Mouse (Mus musculus): ENCODE data around the gene Pik3r3. TPM values are rescaled to one million over a fixed set of nuclear protein-coding genes. Genes with fewer than 3 reads are reported as not detected.
A peak's percentile ranks its signal among the peaks of the same experiment; 100 is the strongest.
"Not testable (repeated sequence)": the region's sequence is repeated elsewhere in the genome, so short reads cannot be mapped to it uniquely, and the experiment has no call there.

Pik3r3 gene
- polyA plus RNA-seq, 1 experiment from 2014 or later: 55.5 TPM

- WGBS: 67% methylated on average over 4 of the region's 4 CpGs
- no peak overlapping the region for H3K4me2 ChIP-seq
- no peak overlapping the region for H3K4me3 ChIP-seq
- ATAC-seq (ENCODE audit: low FRiP score, low read depth): no peak
- no peaks in the 10 kb centered on the region for H3K27me3 ChIP-seq
- H3K9me3 ChIP-seq: no peaks in the 10 kb centered on the region
- H3K9ac ChIP-seq: no peak overlapping the region
- no peak overlapping the region for H3K27ac ChIP-seq (replicated peaks)
- H3K4me1 ChIP-seq (replicated peaks): no peaks in the 10 kb centered on the region
- no peaks in the 10 kb centered on the region for H3K36me3 ChIP-seq
Observed at GRCm38 (mm10) chr4:116192286-116192835, 29.1 kb upstream of the Pik3r3 start.

- H3K4me3 ChIP-seq: no peak overlapping the region
- no peaks in the 10 kb centered on the region for H3K9me3 ChIP-seq
- no peaks in the 10 kb centered on the region for H3K27me3 ChIP-seq
- no peak overlapping the region for H3K27ac ChIP-seq (replicated peaks)
- no peaks in the 10 kb centered on the region for H3K36me3 ChIP-seq
- H3K4me2 ChIP-seq: no peak overlapping the region
- no peak for ATAC-seq (ENCODE audit: low FRiP score, low read depth)
- 77% methylated on average over 9 of the region's 9 CpGs for WGBS
- no peaks in the 10 kb centered on the region for H3K4me1 ChIP-seq (replicated peaks)
- H3K9ac ChIP-seq: no peak overlapping the region
Observed at GRCm38 (mm10) chr4:116193583-116194383, 27.6 kb upstream of the Pik3r3 start.

GRCm38 (mm10) chr4:116198422-116198821, 23.0 kb upstream of the Pik3r3 start:
- H3K27me3 ChIP-seq: no peaks in the 10 kb centered on the region
- H3K27ac ChIP-seq (replicated peaks): no peak overlapping the region
- H3K9me3 ChIP-seq: no peaks in the 10 kb centered on the region
- no peak for ATAC-seq (ENCODE audit: low FRiP score, low read depth)
- H3K4me2 ChIP-seq: no peak overlapping the region
- H3K4me1 ChIP-seq (replicated peaks): no peaks in the 10 kb centered on the region
- no peak overlapping the region for H3K9ac ChIP-seq
- no peak overlapping the region for H3K4me3 ChIP-seq
- no peaks in the 10 kb centered on the region for H3K36me3 ChIP-seq
- 78% methylated on average over 2 of the region's 2 CpGs for WGBS

GRCm38 (mm10) chr4:116204422-116204821, 17.0 kb upstream of the Pik3r3 start:
- WGBS: 68% methylated on average over 3 of the region's 3 CpGs
- Histone ChIP-seq H3K9ac (no peak overlapping the region), H3K36me3 (no peaks in the 10 kb centered on the region), H3K27ac (replicated peaks) (no peak overlapping the region), H3K27me3 (no peaks in the 10 kb centered on the region), H3K9me3 (no peaks in the 10 kb centered on the region), H3K4me2 (no peak overlapping the region), H3K4me3 (no peak overlapping the region), H3K4me1 (replicated peaks) (no peaks in the 10 kb centered on the region)
- no peak for ATAC-seq (ENCODE audit: low FRiP score, low read depth)

GRCm38 (mm10) chr4:116206531-116206930, 14.9 kb upstream of the Pik3r3 start:
- Histone ChIP-seq H3K27ac (replicated peaks) (no peak overlapping the region), H3K4me1 (replicated peaks) (no peaks in the 10 kb centered on the region), H3K27me3 (no peaks in the 10 kb centered on the region), H3K4me2 (no peak overlapping the region), H3K36me3 (no peaks in the 10 kb centered on the region), H3K9ac (no peak overlapping the region), H3K9me3 (no peaks in the 10 kb centered on the region), H3K4me3 (no peak overlapping the region)
- 83% methylated on average over 4 of the region's 4 CpGs for WGBS
- no peak for ATAC-seq (ENCODE audit: low FRiP score, low read depth)

GRCm38 (mm10) chr4:116208891-116209290, 12.5 kb upstream of the Pik3r3 start:
- no peak overlapping the region for H3K4me3 ChIP-seq
- no peak overlapping the region for H3K27ac ChIP-seq (replicated peaks)
- 84% methylated on average over 1 of the region's 1 CpGs for WGBS
- H3K36me3 ChIP-seq: no peaks in the 10 kb centered on the region
- no peaks in the 10 kb centered on the region for H3K4me1 ChIP-seq (replicated peaks)
- H3K27me3 ChIP-seq: no peaks in the 10 kb centered on the region
- no peaks in the 10 kb centered on the region for H3K9me3 ChIP-seq
- H3K9ac ChIP-seq: no peak overlapping the region
- no peak for ATAC-seq (ENCODE audit: low FRiP score, low read depth)
- H3K4me2 ChIP-seq: no peak overlapping the region

GRCm38 (mm10) chr4:116215895-116216605, 5.4 kb upstream of the Pik3r3 start:
- Histone ChIP-seq H3K27ac (replicated peaks) (no peak overlapping the region), H3K4me1 (replicated peaks) (peaks cover 5% of the 10 kb centered on the region), H3K9ac (no peak overlapping the region), H3K9me3 (no peaks in the 10 kb centered on the region), H3K27me3 (no peaks in the 10 kb centered on the region), H3K36me3 (no peaks in the 10 kb centered on the region), H3K4me2 (no peak overlapping the region), H3K4me3 (no peak overlapping the region)
- ATAC-seq (ENCODE audit: low FRiP score, low read depth): no peak
- 90% methylated on average over 2 of the region's 2 CpGs for WGBS

GRCm38 (mm10) chr4:116217046-116217445, 4.4 kb upstream of the Pik3r3 start:
- no peaks in the 10 kb centered on the region for H3K27me3 ChIP-seq
- no peak for ATAC-seq (ENCODE audit: low FRiP score, low read depth)

GRCm38 (mm10) chr4:116217661-116218060, 3.8 kb upstream of the Pik3r3 start:
- not testable (repeated sequence) for H3K27ac ChIP-seq (replicated peaks); H3K36me3 ChIP-seq; H3K27me3 ChIP-seq; H3K9me3 ChIP-seq; H3K9ac ChIP-seq; ATAC-seq (ENCODE audit: low FRiP score, low read depth); H3K4me2 ChIP-seq; H3K4me3 ChIP-seq; H3K4me1 ChIP-seq (replicated peaks)
- WGBS: 85% methylated on average over 1 of the region's 1 CpGs

More at GRCm38 (mm10) chr4:116217046-116217445, 4.4 kb upstream of the Pik3r3 start:
- Histone ChIP-seq H3K36me3 (no peaks in the 10 kb centered on the region), H3K27ac (replicated peaks) (no peak overlapping the region), H3K9me3 (no peaks in the 10 kb centered on the region), H3K4me3 (no peak overlapping the region), H3K9ac (no peak overlapping the region), H3K4me2 (no peak overlapping the region), H3K4me1 (replicated peaks) (peaks cover 5% of the 10 kb centered on the region)
- 65% methylated on average over 2 of the region's 2 CpGs for WGBS

GRCm38 (mm10) chr4:116219056-116219455, 2.4 kb upstream of the Pik3r3 start:
- Histone ChIP-seq H3K9ac (no peak overlapping the region), H3K27ac (replicated peaks) (no peak overlapping the region), H3K4me1 (replicated peaks) (peaks cover 9% of the 10 kb centered on the region), H3K36me3 (no peaks in the 10 kb centered on the region), H3K9me3 (no peaks in the 10 kb centered on the region), H3K27me3 (no peaks in the 10 kb centered on the region), H3K4me3 (no peak overlapping the region), H3K4me2 (no peak overlapping the region)
- WGBS: 91% methylated on average over 1 of the region's 1 CpGs
- no peak for ATAC-seq (ENCODE audit: low FRiP score, low read depth)

GRCm38 (mm10) chr4:116220071-116220650, 1.3 kb upstream of the Pik3r3 start:
- Histone ChIP-seq H3K4me3 (peak overlapping the region; percentile 63), H3K4me2 (peak overlapping the region; percentile 70), H3K36me3 (no peaks in the 10 kb centered on the region), H3K27me3 (no peaks in the 10 kb centered on the region), H3K27ac (replicated peaks) (peak overlapping the region; percentile 100), H3K9me3 (no peaks in the 10 kb centered on the region), H3K4me1 (replicated peaks) (peaks cover 10% of the 10 kb centered on the region), H3K9ac (peak overlapping the region; percentile 91)
- ATAC-seq (ENCODE audit: low FRiP score, low read depth): no peak
- 1% methylated on average over 6 of the region's 6 CpGs for WGBS

GRCm38 (mm10) chr4:116220780-116221139, 658 bp upstream of the Pik3r3 start:
- H3K9me3 ChIP-seq: no peaks in the 10 kb centered on the region
- peak overlapping the region; percentile 91 for H3K9ac ChIP-seq
- peak overlapping the region; percentile 100 for H3K27ac ChIP-seq (replicated peaks)
- ATAC-seq (ENCODE audit: low FRiP score, low read depth): no peak
- peaks cover 12% of the 10 kb centered on the region for H3K4me1 ChIP-seq (replicated peaks)
- H3K36me3 ChIP-seq: no peaks in the 10 kb centered on the region
- H3K27me3 ChIP-seq: no peaks in the 10 kb centered on the region
- under 1% methylated on average over 26 of the region's 26 CpGs for WGBS
- peak overlapping the region; percentile 70 for H3K4me2 ChIP-seq
- H3K4me3 ChIP-seq: peak overlapping the region; percentile 63
